Mouse (Mus musculus) kidney, postnatal 25 days (tissue): Measurements from ENCODE around the gene Best3.
"Not testable (repeated sequence)": the region's sequence is repeated elsewhere in the genome, so short reads cannot be mapped to it uniquely, and the experiment has no call there.

Experiments used
- DNase-seq, 2 experiments: peaks; one replicate each; pipeline ENCODE4 v3.0.0; 2021; ENCODE audit warnings: mixed read lengths in 2 of 2

The Best3 gene

DNA sequence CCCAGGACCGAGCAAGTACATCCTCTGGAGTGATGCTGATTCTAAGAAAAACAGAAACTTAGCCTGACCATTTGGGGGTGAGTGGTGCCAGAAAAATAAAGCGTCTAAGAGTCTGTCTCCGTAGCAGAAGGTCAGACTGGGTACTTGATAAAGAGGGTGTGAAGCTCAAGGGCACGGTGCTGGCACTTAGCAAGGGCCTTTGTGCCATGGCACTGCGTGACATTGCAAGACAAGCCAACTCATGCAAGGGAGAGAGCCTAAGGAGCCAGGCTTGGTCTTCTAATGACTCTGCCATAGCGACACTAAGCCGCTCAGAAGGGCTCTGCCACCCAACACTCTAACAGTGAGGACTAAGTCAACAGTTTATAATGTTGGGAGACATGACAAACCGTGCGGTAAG is 7.3 kb upstream of the Best3 start:
- DNase-seq, result no peak

DNA sequence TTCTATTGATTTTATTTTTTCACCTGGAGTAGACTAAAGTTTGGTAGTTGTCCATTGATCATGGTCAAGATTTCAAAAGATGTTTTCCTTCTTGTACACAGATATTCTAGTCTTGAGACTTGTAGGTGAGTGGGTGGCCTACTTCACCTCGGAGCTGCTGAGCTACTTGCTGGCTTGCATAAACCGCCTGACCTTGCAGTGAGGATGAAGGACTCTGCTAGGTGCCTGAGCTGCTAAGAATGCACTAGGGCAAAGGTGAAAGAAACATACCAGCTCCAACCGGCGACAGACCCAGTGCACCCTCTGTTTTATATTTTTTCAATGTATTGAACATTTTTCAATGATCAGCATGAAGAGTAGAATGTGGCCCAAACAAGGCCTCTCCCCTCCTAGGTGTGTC is 5.8 kb upstream of the Best3 start:
- peak; percentile 56 to 85 for DNase-seq

DNA sequence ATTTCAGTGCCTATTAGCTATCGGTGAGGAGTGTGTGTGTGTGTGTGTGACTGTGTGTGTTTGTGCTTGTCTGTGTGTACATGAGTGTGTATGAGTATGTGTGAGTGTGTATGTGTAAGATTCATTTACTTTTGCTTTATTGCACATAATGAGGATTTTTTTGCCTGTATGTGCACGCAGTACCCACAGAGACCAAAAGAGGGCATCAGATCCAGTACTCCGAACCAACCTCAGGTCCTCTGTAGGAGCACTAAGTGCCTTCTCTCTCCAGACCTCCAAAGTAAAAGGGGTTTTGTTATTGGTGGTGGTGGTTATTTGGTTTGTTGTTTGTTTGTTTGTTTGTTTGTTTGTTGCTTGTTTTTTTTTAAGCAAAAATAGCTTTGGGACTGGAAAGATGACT is 5.2 kb upstream of the Best3 start:
- peak in 1 of 2 experiments; percentile 69 for DNase-seq

- no peak for DNase-seq
Measured at GRCm38 (mm10) chr10:116982526-116982925, 3.6 kb upstream of the Best3 start.

DNA sequence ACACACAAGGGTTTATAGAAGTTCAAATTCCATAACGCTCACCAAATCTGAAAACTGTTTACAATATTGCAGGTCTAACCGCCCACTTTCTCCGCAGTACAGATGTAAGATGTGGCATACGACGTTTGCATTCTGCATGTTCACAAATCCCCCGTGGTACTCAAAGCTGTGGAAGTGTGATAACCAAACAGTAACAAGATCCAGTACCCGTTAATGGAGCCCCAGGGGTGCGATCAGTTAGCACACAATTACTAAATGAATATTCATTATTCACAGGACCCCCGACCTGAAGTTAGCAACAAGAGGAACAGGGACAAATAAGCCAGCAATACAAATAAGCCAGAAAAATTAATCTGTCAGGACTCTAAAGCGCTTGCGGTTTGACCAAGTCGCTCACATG is 1.3 kb upstream of the Best3 start:
- DNase-seq, result no peak

DNA sequence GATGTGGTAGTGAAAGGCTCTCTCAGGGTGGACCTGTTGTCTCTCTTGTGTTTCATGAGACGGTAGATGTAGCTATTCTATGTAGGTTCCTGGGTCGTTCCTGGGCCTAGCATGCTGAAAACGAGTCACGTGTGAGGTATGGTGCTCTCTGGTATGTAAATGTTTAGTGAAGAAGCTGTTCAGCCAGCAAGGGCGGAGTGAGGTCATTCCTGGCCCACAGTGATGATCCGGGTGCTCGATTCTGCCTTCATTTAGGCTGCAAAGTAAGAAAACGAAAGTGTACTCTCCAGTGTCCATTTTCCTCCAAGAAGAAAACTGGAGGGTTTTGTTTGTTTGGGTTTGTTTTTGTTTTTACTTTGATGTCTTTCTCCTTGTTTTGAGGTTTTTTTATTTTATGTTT is 7.9 kb downstream of the Best3 start:
- no peak for DNase-seq

- no peak for DNase-seq
Measured at GRCm38 (mm10) chr10:116995162-116995561, 9.0 kb downstream of the Best3 start.

GRCm38 (mm10) chr10:116995584-116996235 is 9.6 kb downstream of the Best3 start:
- no peak for DNase-seq

DNA sequence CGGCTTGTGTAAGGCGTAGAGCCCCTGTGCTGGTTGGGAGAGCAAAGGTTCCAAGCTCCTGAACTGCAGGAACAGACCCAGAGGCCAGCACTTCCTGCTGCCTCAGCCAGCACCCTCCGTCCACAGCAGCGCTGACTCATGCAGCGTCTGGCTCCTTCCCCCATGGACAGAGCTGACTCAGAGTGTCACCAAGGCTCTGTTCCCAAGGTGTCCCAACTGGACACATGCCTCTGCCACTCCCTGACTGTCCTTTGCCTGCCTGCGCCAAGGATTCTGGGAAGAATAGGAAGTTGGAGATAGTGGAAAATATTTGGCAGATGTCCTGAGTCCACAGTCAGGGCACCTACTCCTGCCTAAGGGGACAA is 10.1 kb downstream of the Best3 start:
- DNase-seq, result peak; percentile 52 to 86

DNA sequence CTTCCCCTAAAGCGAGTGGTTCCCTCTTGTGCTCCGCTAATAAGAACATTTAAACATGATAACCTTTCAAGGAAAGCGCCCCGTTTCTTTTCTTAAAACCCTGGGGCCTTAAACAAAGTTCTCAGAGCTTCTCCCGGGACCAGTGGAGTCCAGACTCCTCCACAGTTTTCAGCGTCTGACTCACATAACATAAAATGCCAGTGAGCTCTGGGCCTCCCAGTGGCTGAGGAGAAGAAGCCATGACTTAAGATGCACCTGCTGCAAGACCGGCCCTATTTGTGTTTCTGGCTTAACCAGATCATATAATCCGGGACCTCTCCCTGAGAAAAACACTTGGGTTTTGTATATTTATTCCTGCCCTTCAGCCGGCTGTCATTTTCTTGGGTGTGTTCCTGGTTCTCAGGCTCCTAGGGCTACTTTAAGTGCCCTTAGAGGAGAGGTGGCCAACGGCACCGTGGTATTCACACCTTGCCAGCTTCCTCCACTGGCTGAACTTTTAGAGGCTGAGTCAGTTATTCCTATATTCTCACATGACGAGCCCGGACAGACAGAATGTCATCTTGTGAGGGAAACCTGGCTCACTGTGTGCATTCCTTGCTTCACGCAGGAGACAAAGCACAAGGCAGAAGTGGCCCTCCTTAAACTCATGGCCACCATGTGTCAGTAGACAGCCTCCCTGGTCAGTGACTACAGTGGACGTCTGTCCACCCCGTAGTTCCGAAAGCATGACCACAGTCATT is 12.8 kb downstream of the Best3 start:
- DNase-seq, result no peak

GRCm38 (mm10) chr10:117000975-117001374 is 14.9 kb downstream of the Best3 start:
- DNase-seq, result no peak

- no peak for DNase-seq
Measured at GRCm38 (mm10) chr10:117004695-117005094, 18.6 kb downstream of the Best3 start.

- no peak for DNase-seq
Measured at GRCm38 (mm10) chr10:117005707-117006464, 19.8 kb downstream of the Best3 start.

GRCm38 (mm10) chr10:117009691-117010090 is 23.6 kb downstream of the Best3 start:
- DNase-seq, result peak in 1 of 2 experiments; percentile 52

DNA sequence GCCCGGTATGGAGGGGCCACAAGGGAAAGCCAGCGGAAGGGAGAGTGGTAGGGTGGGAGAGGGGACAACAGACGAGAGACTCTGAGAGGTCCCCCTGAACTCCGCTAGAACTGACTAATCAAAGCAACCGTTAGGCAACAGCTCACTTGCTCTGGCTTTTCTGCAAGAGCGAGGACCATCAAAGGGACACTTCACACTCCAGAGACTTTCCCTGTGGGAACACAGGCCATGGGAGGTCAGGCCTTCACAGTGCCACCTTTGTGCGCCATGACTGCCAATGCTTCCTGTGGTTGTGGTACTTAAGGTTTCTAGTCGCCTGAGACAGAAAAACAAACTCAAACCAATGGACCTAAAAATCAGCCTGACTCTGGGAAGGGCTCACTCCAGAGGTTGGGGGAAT is 24.9 kb downstream of the Best3 start:
- no peak for DNase-seq

- no peak for DNase-seq
Measured at GRCm38 (mm10) chr10:117013689-117014390, 27.7 kb downstream of the Best3 start.

GRCm38 (mm10) chr10:117014565-117014964 is 28.5 kb downstream of the Best3 start:
- no peak for DNase-seq

DNA sequence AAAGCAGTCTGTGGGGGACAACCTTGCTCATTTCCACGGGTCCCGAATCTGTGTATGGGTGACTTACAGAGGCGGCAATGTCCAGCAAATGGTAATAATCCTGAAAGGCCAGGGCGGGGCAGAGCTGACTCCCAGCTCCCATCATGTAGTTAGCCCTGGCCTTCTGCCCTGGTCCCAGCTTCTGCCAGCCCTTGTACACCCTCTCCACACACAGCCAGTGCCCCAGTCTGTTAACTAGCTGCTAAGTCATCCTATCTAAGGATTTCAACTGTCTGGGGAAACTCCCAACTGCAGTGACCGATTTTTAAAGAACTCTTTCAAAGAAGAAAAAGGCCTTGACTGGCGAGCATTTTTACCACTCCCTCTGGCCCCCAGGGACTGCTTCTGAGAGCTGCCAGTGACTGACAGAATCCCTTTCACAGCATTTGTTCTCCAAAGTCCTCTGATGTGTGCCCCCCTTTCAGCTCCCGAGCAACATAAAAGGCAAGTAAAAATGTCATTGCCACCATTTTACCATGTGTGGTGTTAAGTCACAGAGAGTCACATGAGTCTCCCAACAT is 32.2 kb downstream of the Best3 start:
- DNase-seq, result no peak

DNA sequence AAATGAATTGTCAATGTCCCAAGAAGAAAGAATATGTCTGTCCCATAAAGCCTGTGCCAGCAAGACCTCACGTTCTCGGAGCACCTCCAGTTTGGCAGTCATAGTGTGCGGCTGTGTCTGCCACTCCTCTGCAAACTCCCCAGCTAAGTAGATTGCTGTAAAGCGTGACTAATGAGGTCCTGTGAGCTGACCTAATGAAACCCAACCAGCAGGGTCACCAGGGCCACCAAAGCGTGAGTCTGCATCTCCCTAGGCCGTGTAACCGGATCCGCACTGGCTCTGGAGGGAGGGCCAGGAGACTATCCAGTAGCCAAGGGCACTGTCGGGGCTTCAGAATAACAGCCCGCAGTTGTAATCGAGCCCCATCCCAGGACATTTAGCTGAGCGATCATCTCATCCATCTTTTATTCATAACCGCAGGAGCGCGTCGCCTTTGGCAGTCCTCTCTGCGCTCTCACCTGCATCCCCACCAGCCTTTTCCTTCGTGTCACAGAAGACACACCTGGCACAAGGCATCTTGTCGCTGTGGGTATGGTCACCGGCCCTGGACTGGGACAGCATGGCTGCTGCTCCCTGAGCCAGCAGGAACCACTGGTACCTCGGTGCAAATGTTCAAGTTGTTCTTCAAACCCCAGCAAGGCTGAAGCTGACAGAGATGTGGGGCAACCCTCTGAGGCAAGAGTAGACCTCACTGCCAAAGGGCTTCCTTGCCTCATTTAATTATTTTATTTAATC is 35.1 kb downstream of the Best3 start:
- peak; percentile 55 to 86 for DNase-seq

DNA sequence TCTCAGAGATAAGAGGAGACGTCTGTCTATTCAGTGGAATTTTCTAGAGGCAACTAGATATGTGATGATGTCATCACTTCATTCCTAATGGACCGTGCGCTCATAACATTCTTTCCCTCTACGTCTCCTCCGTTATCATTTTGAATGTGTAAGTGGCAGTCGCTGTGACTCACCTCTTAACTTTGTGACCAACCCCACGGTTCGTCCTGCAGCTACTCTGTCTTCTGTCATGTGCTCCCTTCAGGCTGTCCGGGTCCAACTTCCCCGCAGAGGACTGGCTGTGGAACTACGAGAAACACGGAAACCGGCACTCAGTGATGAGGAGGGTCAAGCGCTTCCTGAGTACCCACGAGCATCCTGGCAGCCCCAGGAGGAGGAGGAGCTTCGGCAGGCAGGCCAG is 37.6 kb downstream of the Best3 start:
- DNase-seq, result no peak

DNA sequence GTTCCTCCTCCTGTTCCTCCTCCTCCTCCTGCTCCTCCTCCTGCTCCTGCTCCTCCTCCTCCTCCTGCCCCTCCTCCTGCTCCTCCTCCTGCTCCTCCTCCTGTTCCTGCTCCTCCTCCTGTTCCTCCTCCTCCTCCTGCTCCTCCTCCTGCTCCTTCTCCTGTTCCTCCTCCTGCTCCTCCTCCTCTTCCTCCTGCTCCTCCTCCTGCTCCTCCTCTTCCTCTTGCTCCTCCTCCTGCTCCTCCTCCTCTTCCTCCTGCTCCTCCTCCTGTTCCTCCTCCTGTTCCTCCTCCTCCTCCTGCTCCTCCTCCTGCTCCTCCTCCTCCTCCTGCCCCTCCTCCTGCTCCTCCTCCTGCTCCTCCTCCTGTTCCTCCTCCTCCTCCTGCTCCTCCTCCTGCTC is 39.7 kb downstream of the Best3 start:
- not testable (repeated sequence) for DNase-seq

GRCm38 (mm10) chr10:117026176-117026575 is 40.1 kb downstream of the Best3 start:
- DNase-seq, result no peak
